Mouse (Mus musculus): ENCODE data around the gene Tmem174. TPM values are rescaled to one million over a fixed set of nuclear protein-coding genes. Genes with fewer than 3 reads are reported as not detected.

The Tmem174 gene
- total RNA-seq, 2 experiments from 2014 or later, result not detected

DNA sequence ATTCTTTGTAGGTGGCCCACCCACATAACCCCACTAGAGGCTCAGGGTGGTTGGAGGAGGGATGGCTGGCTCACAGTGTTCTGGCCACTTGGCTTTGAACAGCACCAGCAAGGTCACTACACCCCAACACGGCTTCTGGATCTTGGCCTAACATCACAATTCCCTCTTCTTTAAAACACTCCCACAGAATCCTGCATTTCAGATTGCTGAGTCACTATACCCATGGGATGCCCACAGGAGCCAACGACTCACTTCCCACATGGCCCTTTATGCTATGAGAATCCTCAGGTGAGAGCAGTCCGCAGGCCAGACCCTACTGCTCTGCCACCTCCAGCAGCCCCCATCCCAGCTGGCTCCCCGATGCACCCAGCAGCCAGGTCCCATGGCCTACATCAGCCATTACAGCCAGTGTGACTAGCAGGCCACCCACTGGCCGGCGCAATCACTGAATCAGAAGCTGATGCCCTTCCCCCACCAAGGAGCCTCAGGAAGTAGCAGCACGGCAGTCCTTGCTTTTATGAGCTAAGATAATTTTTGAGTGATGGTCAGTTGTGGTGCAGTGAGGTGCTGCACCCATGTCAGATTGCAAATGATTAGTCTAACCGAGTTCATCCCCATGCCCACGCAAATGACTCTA is 4.8 kb downstream of the Tmem174 start:
- DNase-seq, result peak in 1 of 2 experiments; percentile 32

DNA sequence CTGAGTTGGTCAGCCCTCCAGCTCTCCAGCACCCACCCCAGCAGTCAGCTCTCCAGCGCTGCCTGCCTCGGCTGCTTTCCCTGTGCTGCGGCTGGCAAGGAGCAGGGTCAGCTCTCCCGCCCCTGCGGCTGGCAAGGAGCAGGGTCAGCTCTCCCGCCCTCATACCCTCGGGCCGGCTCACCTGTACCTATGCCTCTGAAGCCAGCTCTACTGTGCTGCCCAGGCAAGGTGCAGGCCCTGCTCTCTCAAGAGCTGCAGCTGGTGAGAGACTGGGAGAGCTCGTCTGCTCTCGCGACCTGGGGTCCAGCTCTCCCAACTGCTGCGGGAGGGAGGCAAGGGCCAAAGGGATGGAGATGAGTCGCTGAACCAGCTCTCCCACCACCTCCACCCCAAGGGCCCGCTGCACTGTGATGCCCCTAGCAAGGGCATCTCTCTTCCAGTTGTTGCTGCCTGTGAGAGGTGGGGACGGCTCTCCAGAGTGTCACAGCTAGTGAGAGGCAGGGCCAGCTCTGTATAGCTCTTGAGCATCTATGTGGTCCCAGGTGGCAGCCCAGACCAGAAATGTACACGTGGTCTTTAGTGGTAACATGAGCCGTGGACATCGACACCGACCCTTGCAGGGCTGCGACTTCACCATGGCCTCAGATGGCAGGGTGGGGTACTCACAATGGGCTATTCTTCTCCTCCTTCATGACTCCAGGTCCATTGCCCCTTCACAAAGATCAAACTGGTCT is 5.9 kb downstream of the Tmem174 start:
- DNase-seq, result no peak

DNA sequence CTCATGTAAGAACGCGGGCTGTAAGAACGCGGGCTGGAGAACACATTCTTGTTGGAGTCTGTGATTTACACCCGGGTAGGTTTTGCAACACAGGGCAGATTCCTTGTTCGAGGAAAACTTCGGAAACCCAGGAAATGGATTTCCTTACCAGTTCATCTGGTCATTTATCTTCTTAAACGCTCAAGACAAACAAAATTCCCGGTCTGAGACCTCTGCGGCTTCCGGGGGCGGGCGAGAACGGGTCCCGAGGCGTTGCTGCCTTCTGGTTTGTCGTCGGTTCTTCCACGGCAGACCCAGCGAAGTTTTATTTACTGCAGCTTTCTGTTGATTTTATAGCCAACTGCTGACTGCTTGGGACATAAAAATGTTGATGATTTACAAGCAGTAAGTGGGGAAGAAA is 10.5 kb downstream of the Tmem174 start:
- peak in 1 of 2 experiments; percentile 18 for DNase-seq

GRCm38 (mm10) chr13:98624506-98624905 is 12.7 kb downstream of the Tmem174 start:
- DNase-seq, result no peak

DNA sequence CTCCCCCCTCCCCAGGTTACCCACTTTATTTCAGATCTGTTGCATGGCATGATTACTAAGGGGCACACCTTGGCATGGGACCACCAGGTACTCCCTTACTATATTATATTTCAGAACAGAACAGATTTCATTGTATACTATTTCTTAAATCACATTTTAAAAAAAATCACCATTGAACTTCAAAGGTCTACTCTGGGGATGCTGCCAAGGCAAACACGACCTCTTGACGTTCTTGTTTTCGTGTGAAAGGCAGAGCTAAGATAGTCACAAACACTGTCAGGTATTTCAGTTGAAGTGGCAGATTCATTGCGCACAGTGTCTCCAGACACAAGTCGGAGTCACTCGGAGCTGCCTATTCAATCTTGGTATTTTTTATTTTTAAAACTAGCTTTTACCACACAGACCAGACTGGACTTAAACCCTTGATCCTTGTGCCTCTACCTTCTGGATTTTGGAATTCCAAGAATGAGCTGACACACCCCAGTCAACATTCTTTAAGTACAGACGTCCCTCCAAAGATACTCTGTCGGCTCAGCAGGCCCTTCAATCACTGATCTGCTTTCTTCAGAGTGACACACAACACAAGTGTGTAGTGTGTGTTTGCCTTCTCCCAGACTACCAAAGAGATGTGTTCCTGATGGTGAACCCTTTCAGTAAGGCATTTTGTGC is 14.2 kb downstream of the Tmem174 start:
- no peak for DNase-seq

DNA sequence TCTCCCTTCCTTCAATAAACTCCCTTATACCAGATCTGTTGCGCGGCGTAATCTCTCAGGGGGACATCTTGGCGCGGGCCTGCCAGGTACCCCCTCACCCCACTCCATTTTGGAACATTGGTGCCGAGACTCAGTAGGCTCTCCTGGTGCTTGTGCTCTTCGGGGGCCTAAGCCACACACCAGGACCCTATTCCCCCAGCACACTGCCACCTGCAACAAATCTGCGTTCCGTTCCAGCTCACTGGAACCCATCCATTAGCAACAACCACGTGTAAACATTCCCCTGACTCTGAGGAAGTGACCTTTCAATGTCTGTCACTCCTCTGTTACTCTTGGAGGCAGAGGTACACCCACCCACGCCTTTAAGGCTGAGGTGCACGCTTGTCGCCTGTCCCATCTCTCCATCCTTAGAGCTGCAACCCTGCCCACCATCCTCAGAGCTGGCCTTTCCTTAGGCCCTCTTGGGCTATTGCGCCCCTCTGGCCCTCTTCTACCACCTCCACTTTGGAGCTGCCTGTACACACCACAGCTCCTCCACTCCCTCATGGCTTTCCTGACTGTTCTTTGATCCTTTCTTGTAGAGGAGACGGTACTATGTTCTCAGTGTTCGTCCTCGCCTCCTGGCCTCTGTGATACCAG is 19.7 kb downstream of the Tmem174 start:
- no peak for DNase-seq

DNA sequence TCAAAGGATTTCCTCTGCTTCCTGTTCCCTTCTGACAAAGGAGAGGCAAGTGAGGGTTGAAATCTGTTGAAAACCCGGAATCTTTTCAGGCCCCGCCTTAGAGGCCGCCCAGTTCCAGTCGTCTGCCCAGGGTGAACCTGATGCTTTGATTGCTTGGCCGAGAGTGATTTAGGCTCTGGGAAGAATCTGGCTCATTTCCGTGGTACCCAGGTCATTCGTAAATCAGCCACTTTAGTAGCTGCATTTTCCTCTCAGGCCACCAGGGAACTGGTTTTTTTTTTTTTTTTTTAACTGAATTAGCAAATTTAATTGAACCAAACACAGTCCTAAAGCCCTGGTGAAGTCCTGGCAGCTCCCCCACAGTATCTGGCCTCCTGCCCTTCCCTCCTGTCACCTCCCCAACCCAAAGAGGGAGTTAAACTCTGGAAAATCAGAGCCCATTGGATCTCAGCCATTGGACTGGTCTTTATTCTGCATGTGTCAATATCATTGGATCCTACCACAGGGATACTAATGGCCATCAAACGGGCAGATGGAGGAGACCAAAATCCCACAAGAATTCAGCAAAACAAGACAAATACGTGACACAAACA is 29.2 kb downstream of the Tmem174 start:
- DNase-seq, result no peak

DNA sequence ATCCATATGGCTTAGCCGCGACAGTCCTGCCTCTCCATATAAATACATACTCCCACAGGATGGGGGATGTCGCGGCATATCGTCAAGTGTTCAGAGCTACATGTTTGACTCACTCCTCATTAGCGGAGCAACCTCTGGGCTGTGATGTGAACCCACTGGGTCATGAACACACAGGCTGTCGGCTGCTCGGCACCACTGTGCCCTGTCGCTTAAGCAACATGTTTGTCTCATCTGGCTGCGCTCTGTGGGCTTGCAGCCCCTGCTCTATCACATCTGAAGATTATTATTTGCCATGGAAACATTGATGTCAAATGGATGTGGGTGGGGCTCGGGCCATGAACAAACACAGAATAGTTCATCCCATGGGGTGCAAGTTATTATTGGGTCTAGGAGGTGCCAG is 33.4 kb downstream of the Tmem174 start:
- DNase-seq, result no peak

- no peak for DNase-seq
Measured at GRCm38 (mm10) chr13:98596746-98597145, 40.5 kb downstream of the Tmem174 start.

- DNase-seq, result no peak
Measured at GRCm38 (mm10) chr13:98594726-98595141, 42.5 kb downstream of the Tmem174 start.

DNA sequence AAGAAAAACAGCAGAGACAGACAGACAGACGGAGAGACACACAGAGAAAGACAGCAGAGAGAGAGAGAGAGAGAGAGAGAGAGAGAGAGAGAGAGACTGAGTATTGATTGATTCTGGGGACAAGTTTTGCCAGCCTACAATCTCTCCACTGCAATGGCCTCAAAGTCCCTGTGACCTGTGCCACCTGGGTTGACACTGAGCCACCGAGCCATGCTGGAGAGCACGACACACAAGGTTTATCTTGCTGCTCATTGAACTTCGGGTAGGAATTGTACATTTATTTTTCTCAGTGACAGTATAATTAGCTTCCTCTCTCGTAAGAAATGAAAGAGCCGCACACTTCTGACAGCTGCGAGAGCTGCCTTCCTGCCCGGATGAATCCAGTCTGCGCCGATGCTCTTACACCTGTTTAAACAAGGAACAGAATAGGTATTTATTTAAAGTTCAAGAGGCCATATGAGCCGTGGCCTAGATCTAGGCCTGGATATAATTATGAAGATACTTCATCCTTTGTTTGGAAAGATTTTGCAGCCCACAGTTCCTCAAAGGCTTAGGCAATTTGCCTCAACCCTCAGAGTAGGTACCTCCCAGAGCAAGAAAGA is 43.2 kb downstream of the Tmem174 start:
- DNase-seq, result no peak

- DNase-seq, result no peak
Measured at GRCm38 (mm10) chr13:98591406-98591805, 45.8 kb downstream of the Tmem174 start.

DNA sequence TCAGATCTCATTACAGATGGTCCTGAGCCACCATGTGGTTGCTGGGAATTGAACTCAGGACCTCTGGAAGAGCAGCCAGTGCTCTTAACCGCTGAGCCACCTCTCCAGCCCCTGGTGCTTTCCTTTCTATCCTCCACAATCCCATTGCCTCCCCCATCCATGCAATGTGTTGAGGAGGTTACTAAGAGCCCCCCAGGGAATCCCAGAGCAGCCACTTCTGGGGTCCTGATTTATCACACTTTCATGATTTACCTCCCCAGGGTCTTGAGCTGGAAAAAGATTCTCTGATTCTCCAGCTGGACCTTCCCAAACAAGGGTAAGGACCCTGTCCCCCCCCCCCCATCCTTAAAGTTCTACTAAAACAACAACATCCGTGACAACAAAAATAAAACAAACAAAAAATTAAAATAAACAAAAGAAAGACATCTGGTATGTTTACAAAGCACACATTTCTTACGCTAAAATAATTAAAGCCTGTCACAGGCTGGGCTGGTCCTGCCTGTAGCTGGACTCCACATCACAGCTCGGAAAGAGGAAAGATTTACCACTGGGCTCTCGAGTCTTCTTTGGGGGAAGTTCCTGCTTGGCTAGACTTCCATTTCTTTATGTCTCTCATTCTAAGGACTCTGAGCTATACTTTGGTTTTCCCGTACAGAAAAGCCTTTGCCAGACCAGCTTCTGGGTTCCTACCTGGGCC is 46.4 kb downstream of the Tmem174 start:
- DNase-seq, result no peak

GRCm38 (mm10) chr13:98589572-98589971 is 47.6 kb downstream of the Tmem174 start:
- DNase-seq, result no peak

- DNase-seq, result peak; percentile 80 to 87
Measured at GRCm38 (mm10) chr13:98588951-98589501, 48.2 kb downstream of the Tmem174 start.

GRCm38 (mm10) chr13:98588480-98588879 is 48.7 kb downstream of the Tmem174 start:
- no peak for DNase-seq

DNA sequence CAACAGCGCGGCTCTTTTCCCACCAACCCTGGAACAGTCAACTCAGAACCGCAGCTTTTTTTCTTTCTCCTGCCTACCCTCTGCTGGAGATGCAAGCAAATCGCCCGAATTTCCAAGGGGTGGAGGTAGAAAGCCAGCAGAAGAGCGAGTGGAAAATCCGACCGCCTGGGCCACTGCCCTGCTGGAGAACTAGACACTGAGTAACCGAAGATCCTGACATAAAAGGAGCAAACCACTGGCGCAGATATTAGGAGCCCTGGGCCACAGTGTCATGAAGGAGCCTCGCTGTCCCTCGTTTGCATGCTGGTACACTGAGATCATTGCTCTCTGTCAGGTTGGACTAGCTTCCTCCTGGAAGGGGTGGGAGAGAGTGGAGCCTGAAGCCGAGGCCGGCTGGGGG is 49.6 kb downstream of the Tmem174 start:
- DNase-seq, result no peak

DNA sequence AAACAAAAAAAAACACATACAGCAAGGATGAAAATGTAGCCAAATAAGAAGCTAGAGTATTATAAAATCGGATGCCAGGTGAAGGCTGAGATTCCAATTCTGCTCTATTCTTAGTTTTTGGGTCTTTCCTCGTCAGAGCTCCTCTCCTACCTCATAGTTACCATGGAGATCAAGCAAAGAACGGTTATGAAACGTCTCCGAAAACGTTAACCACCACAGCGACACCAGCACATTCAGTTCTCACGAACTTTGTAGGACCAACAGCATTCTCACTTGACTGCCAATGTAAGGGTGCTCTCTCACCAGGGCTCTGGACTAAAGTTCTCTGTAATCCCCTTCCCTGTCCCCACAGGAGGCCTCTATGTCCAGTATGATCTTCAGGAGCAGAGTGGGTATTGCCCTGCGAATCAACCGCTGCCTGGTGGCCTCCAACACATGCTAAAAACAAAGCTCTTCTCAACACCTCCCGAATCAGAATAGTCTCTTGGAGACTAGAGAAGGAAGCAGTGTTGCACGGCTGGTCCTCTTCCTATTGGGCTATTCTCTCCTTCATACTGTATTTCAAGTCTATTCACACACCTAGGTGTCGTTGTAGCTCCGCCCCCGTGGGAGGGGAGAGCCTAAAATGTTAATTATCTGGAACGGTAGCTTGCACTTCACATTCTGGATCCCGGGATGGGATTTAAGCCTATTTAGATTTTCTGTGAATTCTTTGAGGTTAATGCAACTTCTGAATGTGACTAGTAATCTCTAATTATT is 50.2 kb downstream of the Tmem174 start:
- no peak for DNase-seq
